Mouse (Mus musculus): Measurements from ENCODE around the gene Ufd1. TPM values are rescaled to one million over a fixed set of nuclear protein-coding genes. Genes with fewer than 3 reads are reported as not detected.
A peak's percentile ranks its signal among the peaks of the same experiment; 100 is the strongest.

Ufd1 gene
- 10 to 100 TPM; 43.8 to 50.1 TPM for total RNA-seq (2021)
- long read RNA-seq, experiment 1, transcript Ufd1-201 (12 exons, 1,996 nt), result major isoform, 59 of 66 reads
- long read RNA-seq, experiment 1, partial matches to known transcripts, result 0 of 66 reads
- long read RNA-seq, experiment 1, other reads (novel, unspliced or antisense), result 7 of 66 reads
- long read RNA-seq, experiment 2, transcript Ufd1-201 (12 exons, 1,996 nt), result major isoform, 64 of 73 reads
- long read RNA-seq, experiment 2, partial matches to known transcripts, result 1 of 73 reads
- long read RNA-seq, experiment 2, other reads (novel, unspliced or antisense), result 8 of 73 reads

DNA sequence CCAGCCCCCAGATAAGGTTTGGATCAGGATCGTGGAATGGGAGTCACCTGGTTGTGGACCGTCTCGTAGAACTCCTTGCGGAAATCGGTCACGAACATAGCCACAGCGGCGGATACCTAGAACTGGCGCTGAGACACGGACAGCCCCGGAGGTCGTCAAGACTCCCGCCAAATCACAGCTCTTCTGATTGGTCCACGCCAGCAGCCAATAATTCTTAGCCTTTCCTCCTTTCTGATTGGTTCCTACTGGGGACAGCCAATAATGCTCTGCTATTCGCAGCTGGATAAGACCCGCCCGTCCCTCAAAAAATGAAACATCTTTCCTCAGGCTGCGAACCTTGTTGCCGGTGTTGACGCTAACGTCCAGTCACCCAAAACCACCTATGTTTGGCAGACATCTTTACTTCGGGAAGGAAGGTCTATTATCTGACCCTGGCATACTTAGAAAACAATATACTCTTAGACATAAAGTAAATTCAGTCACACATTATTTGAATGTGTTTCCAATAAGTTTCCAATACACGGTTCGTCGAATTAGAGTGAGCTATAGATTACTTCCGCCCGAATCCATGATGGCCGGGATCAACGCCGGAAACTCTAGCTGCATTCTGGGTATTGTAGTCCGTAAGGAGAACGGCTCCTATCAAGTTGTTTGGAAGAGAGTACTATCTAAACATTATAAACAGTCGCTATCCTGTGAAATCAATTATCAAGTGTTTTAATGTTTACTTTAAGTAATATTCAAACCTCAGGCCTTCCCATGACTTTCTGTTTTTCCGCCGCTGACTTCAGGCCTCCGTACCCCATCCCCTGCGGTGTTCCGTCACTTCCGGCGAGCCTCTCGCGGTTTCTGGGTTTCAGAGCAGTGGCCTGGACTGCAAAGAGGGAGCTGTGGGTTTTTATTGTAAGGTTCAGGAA lies at the start of gene Ufd1, which contains the start of gene Cdc45:
TSS of gene Ufd1 (plus strand) at position 312 of the 917 bp plus-strand sequence.
TSS of gene Cdc45 (minus strand) at position 520 of the 917 bp plus-strand sequence.
- intact Hi-C loops (cut with DNase I), result loop anchor here (5.0 kb wide), 1 partner anchor 66 kb away; the partner anchor contains the start of genes Hira and Mrpl40
- TF ChIP-seq CTCF (IDR thresholded peaks at IDR 0.05), result no peak
- peak; percentile 92 for DNase-seq

DNA sequence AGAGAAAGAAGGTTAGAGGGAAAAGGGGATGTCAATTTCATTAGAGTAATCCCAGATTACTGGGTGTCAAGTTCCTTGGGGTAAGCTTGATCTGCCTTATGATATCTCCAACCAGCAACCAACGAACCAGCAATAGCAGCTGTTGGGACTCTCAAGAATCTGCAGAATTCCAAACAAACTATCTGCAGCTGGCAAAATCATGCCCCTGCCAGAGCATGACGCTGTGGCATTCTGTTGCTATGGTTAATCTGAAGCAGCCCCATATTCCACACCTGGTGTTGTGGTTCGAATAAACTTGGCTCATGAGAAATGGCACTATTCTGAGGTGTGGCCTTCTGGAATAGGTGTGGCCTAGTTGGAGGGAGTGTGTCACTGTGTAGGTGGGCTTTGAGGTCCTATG lies 48.6 kb upstream of the Ufd1 start:
- no peak overlapping the region for H3K4me3 ChIP-seq
- DNase-seq, result no peak
- H3K27ac ChIP-seq, result no peak overlapping the region
- intact Hi-C loops (cut with DNase I), result no loop called here
- TF ChIP-seq CTCF (IDR thresholded peaks at IDR 0.05), result no peak

More for the DNA sequence above, at the start of gene Ufd1, which contains the start of gene Cdc45:
- H3K4me3 ChIP-seq, result peak within 1 kb of the TSS; percentile 99
- H3K27ac ChIP-seq, result peak within 1 kb of the TSS; percentile 96

DNA sequence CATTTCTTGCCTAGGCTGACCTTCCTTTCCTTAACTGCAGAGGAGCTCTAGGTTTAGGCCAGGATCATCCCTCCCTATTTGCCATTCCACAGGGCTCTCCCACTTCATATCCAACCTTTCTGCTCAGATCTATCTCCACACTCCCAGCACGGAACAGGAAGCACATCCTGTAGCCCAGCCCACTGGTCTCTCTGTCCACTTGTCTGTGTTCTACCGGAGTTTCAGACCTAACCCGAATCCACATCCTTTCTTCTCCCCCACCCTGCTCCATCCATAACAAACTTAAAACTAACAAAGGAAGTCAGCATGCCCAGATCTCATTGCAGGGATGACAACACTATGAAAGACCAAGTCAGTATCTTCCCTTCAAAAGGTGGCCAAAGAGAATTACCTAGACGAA lies 45.2 kb upstream of the Ufd1 start:
- intact Hi-C loops (cut with DNase I), result no loop called here
- DNase-seq, result no peak
- TF ChIP-seq CTCF (IDR thresholded peaks at IDR 0.05), result no peak
- H3K4me3 ChIP-seq, result no peak overlapping the region
- H3K27ac ChIP-seq, result no peak overlapping the region

DNA sequence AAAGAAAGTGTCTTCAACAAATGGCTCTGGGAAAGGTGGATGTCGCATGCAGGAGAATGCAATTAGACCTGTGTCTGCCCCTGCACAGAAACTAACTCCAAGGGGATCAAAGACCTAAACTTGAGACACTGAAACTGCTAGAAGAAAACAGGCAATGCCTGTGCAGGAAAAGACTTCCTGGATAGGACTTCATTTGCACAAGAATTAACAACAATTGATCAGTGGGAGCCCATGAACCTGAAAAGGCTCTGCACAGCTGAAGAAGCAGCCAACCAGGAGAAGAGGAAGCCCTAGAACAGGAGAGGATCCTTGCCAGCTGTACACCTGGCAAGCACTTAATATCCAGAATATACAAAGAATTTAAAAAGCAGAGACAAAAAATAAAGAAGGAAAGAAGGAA lies 42.1 kb upstream of the Ufd1 start:
- intact Hi-C loops (cut with DNase I), result no loop called here
- no peak for DNase-seq
- no peak for TF ChIP-seq CTCF (IDR thresholded peaks at IDR 0.05)
- Histone ChIP-seq H3K4me3 (no peak overlapping the region), H3K27ac (no peak overlapping the region)

DNA sequence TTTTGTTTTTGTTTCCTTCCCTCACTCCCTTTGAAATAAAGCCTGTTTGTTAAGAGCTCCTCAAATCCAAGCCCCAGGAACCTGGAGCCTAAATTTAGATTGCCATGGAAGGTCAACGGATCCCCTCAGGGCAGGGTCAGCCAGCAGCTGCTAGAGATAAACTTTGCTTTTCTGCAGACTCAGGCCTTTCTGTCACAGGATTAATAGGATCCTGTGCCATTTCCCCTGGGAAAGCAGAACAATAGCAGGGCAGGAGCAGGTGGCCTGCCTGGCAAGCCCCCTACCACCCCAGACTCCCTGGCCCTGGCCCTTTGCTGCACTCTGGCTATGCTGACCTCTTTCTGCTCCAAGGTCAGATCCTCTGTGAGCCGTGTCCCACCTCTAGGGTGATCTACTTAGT lies 37.6 kb upstream of the Ufd1 start:
- TF ChIP-seq CTCF (IDR thresholded peaks at IDR 0.05), result no peak
- Histone ChIP-seq H3K27ac (peak overlapping the region; percentile 85), H3K4me3 (no peak overlapping the region)
- no peak for DNase-seq
- intact Hi-C loops (cut with DNase I), result no loop called here

DNA sequence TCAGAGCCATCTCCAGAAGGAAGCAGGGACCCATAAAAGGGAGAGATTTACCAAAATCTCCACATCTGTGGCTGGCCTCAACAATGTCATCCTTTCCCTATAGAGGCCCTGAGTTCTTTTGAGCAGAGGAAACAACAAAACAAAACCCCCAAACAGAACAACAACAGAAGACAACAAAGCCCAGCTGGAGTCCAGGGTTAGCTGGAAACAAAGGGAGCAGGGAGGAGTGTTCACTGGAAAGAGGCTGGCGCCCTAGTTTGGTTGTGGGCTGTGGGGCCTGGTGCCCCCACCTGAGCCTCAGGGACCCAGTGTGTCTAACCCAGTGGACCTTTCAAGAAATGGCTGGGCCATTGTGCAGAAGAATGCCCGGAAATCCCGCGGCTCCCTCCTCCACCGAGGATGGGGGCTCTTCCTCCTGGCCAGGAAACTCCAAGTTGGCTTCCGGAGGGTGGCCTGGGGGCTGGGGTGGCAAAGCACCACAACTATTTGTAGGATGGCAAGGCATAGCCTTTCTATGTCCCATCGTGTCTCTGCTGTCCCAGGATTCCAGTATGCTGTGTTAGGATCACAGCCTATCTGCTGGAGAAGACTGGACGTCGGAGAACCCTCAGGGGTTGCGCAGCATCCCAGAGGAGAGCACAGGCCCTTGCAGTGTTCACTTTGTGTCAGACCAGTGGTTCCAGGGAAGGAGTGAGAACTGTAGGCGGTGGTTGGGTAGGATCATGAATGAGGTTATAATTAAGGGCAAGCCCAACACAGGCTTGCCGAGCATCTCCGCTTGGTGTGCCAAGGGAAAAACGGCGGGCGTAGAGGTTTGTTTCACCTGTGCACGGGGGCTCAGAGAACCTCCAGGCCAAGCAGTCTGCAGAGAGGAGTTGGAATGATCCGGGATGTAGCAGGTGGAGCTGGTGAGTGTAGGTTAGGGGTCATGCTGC lies 35.7 kb upstream of the Ufd1 start:
- H3K27ac ChIP-seq, result peak overlapping the region; percentile 85
- TF ChIP-seq CTCF (IDR thresholded peaks at IDR 0.05), result no peak
- peak overlapping the region; percentile 79 for H3K4me3 ChIP-seq
- DNase-seq, result peak; percentile 51
- intact Hi-C loops (cut with DNase I), result no loop called here

DNA sequence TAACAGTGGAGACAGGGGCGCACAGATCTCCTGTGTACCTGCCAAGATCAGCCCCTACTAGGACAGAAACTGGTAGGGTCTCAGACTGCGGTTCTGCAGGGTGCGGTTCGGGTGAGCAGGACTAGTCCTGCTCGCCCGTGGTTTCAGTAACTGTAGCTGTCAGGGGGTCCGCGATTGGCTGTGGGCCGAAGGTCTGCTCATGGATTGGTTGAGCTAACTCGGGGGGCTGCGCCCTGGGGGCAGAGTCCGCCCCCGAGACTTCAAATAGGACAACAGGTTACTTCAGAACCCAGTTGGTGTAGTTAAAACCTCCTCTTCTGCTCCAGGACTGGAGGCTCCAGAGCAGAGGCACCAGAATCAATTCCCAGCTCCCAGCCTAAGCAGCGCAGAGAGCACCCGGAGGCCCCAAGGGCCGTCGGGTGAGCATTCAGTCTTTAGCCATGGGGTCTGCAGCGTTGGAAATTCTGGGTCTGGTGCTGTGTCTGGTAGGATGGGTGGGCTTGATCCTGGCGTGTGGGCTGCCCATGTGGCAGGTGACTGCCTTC lies 35.0 kb upstream of the Ufd1 start, which contains the start of gene Cldn5:
TSS of gene Cldn5 (plus strand) at position 292 of the 545 bp plus-strand sequence.
- H3K4me3 ChIP-seq, result peak within 1 kb of the TSS; percentile 79
- peak within 1 kb of the TSS; percentile 85 for H3K27ac ChIP-seq
- TF ChIP-seq CTCF (IDR thresholded peaks at IDR 0.05), result no peak
- peak; percentile 65 for DNase-seq
- intact Hi-C loops (cut with DNase I), result no loop called here

DNA sequence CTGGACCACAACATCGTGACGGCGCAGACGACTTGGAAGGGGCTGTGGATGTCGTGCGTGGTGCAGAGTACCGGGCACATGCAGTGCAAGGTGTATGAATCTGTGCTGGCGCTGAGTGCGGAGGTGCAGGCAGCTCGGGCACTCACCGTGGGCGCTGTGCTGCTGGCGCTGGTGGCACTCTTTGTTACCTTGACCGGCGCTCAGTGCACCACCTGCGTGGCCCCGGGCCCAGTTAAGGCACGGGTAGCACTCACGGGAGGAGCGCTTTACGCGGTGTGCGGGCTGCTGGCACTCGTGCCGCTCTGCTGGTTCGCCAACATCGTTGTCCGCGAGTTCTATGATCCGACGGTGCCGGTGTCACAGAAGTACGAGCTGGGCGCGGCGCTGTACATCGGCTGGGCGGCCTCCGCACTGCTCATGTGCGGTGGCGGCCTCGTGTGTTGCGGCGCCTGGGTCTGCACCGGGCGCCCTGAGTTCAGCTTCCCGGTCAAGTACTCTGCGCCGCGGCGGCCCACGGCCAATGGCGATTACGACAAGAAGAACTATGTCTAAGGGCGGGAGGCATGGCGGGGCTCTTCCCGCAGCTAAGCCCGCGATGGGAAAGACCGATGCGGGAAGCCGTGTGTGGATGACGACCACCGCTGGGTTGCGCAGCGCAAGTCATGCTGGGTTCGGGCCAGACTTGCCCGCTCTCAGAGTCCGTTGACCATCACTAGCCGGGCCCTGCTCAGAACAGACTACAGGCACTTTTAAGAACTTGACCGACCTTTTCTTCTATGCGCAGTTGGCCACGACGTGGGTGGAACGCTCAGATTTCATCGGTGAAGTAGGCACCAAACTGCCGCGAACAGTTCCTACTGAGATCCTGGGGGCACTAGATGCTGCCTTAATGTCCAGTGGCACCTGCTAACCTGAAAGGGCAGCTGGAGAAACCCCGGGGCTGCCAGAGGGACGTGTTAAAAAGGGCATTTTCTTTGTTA lies 34.2 kb upstream of the Ufd1 start:
- intact Hi-C loops (cut with DNase I), result no loop called here

DNA sequence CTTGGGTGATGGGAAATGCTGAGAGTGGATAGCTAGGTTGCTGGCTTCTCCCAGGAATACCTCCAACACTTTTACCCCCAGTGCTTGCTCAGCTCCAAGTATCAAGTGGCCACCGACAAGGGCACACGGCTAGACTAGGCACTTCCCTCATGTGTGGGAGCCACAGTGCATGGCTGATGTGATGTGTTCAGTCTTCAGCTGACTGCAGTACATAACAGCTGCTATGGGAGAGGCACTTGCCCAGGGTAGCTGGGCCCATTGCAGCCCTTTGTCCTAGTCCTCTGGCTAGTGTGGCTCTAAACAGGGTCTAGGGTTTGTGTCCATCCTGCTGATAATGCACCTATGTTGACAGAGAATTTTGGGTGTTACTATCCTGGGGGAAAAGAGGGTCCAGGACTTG lies 33.1 kb upstream of the Ufd1 start:
- peak overlapping the region; percentile 85 for H3K27ac ChIP-seq
- TF ChIP-seq CTCF (IDR thresholded peaks at IDR 0.05), result no peak
- DNase-seq, result no peak
- peak overlapping the region; percentile 79 for H3K4me3 ChIP-seq
- intact Hi-C loops (cut with DNase I), result no loop called here

More for the DNA sequence above, 34.2 kb upstream of the Ufd1 start:
- peak; percentile 60 for DNase-seq
- TF ChIP-seq CTCF (IDR thresholded peaks at IDR 0.05), result no peak
- H3K27ac ChIP-seq, result peak overlapping the region; percentile 85
- peak overlapping the region; percentile 79 for H3K4me3 ChIP-seq

DNA sequence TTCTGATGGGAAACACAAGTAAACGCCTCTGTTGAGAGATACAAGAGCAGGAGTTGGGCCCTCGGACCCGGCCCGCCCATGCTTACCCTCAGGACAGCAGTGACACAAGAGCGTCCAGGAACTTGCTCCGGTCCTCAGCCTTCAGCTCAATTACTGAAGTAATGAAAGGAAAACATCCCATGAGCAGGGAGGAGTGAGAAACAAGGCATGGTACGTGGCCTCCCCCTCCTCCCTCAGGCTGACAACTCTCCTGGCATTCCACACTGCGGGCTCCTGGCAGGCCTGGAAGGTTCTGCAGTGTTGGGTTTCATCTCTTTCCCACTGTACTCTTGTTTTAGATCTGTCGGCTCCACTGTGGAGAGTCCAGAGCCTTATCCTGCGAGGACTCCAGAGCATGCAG lies 29.8 kb upstream of the Ufd1 start:
- intact Hi-C loops (cut with DNase I), result no loop called here
- Histone ChIP-seq H3K4me3 (no peak overlapping the region), H3K27ac (no peak overlapping the region)
- peak; percentile 43 for DNase-seq
- no peak for TF ChIP-seq CTCF (IDR thresholded peaks at IDR 0.05)

DNA sequence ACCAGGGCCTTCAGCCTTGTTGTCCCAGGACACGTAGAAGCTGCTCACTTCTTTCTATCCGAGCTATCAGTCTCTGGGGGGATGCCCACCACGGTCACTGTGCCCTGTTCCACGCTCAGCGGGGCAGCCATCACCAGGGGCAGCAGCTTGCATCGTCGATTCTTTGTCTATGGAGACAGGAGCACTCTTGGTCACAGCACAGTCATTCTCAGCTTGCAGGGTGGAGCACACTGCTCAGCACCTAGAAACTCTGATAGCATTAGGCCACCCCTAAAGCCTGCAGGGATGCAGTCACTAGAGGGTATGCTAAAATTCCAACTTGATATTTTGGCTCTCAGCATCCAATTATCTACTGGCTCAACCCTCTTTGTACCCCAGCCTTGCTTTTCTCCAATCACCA lies 26.6 kb upstream of the Ufd1 start:
- no peak for DNase-seq
- Histone ChIP-seq H3K27ac (no peak overlapping the region), H3K4me3 (no peak overlapping the region)
- no peak for TF ChIP-seq CTCF (IDR thresholded peaks at IDR 0.05)
- intact Hi-C loops (cut with DNase I), result no loop called here

All from gastrocnemius, adult 2 months (tissue).